Mouse (Mus musculus): ENCODE data around the gene Ercc2.

The Ercc2 gene

GRCm38 (mm10) chr7:19359299-19359891 lies 22.4 kb upstream of the Ercc2 start, which contains the start of the genes Cd3eap and Ppp1r13l:
Gene Cd3eap, minus strand, starts transcription at chr7:19359483.
Gene Ppp1r13l, plus strand, starts transcription at chr7:19359749.
- peak; percentile 96 for DNase-seq (ENCODE audit: extremely low spot score, low read depth, low spot score)

GRCm38 (mm10) chr7:19359892-19360641 lies 21.7 kb upstream of the Ercc2 start:
- DNase-seq (ENCODE audit: extremely low spot score, low read depth, low spot score) = no peak

- no peak for DNase-seq (ENCODE audit: extremely low spot score, low read depth, low spot score)
Measured at GRCm38 (mm10) chr7:19360944-19361343, 20.9 kb upstream of the Ercc2 start.

GRCm38 (mm10) chr7:19361720-19362119 lies 20.1 kb upstream of the Ercc2 start:
- no peak for DNase-seq (ENCODE audit: extremely low spot score, low read depth, low spot score)

- DNase-seq (ENCODE audit: extremely low spot score, low read depth, low spot score) = no peak
Measured at GRCm38 (mm10) chr7:19362276-19362675, 19.5 kb upstream of the Ercc2 start.

- no peak for DNase-seq (ENCODE audit: extremely low spot score, low read depth, low spot score)
Measured at GRCm38 (mm10) chr7:19363881-19364280, 17.9 kb upstream of the Ercc2 start.

GRCm38 (mm10) chr7:19365376-19365775 lies 16.4 kb upstream of the Ercc2 start:
- DNase-seq (ENCODE audit: extremely low spot score, low read depth, low spot score) = no peak

GRCm38 (mm10) chr7:19368380-19368779 lies 13.4 kb upstream of the Ercc2 start:
- no peak for DNase-seq (ENCODE audit: extremely low spot score, low read depth, low spot score)

- no peak for DNase-seq (ENCODE audit: extremely low spot score, low read depth, low spot score)
Measured at GRCm38 (mm10) chr7:19369823-19370425, 11.9 kb upstream of the Ercc2 start.

GRCm38 (mm10) chr7:19373367-19373766 lies 8.4 kb upstream of the Ercc2 start:
- no peak for DNase-seq (ENCODE audit: extremely low spot score, low read depth, low spot score)

GRCm38 (mm10) chr7:19375368-19375767 lies 6.4 kb upstream of the Ercc2 start:
- no peak for DNase-seq (ENCODE audit: extremely low spot score, low read depth, low spot score)

GRCm38 (mm10) chr7:19376019-19376418 lies 5.8 kb upstream of the Ercc2 start:
- no peak for DNase-seq (ENCODE audit: extremely low spot score, low read depth, low spot score)

GRCm38 (mm10) chr7:19378049-19378448 lies 3.8 kb upstream of the Ercc2 start:
- DNase-seq (ENCODE audit: extremely low spot score, low read depth, low spot score) = no peak

- no peak for DNase-seq (ENCODE audit: extremely low spot score, low read depth, low spot score)
Measured at GRCm38 (mm10) chr7:19382166-19382541, 344 bp downstream of the Ercc2 start.

GRCm38 (mm10) chr7:19383708-19384107 lies 1.9 kb downstream of the Ercc2 start:
- DNase-seq (ENCODE audit: extremely low spot score, low read depth, low spot score) = no peak

GRCm38 (mm10) chr7:19388699-19389413 lies 7.0 kb downstream of the Ercc2 start:
- DNase-seq (ENCODE audit: extremely low spot score, low read depth, low spot score) = no peak

- no peak for DNase-seq (ENCODE audit: extremely low spot score, low read depth, low spot score)
Measured at GRCm38 (mm10) chr7:19394484-19394883, 12.7 kb downstream of the Ercc2 start.

- no peak for DNase-seq (ENCODE audit: extremely low spot score, low read depth, low spot score)
Measured at GRCm38 (mm10) chr7:19399496-19400280, 17.9 kb downstream of the Ercc2 start.

- DNase-seq (ENCODE audit: extremely low spot score, low read depth, low spot score) = no peak
Measured at GRCm38 (mm10) chr7:19400946-19401345, 19.1 kb downstream of the Ercc2 start.

GRCm38 (mm10) chr7:19402535-19403112 lies 20.8 kb downstream of the Ercc2 start:
- DNase-seq (ENCODE audit: extremely low spot score, low read depth, low spot score) = no peak

Measured in hindlimb bud, embryonic 11.5 days (tissue).